Mouse (Mus musculus): ENCODE measurements at regions not wholly inside any gene's neighbourhood (a gene's known extent, or its start where the extent isn't known, plus 50 kb on each side); places are given as distances from the start of the nearest gene placed in this dataset.
A peak's percentile ranks its signal among the peaks of the same experiment; 100 is the strongest.

- no peak for DNase-seq
Measured at GRCm38 (mm10) chr16:45331236-45331635, 77.6 kb downstream of the Cd200 start.

GRCm38 (mm10) chr16:45330298-45330697 lies 78.6 kb downstream of the Cd200 start:
- DNase-seq: peak; percentile 25

GRCm38 (mm10) chr16:45329716-45330115 lies 79.1 kb downstream of the Cd200 start:
- DNase-seq: peak; percentile 61

- DNase-seq: no peak
Measured at GRCm38 (mm10) chr16:45327103-45327502, 81.8 kb downstream of the Cd200 start.

- no peak for DNase-seq
Measured at GRCm38 (mm10) chr16:45311479-45311878, 87.4 kb downstream of the Btla start.
